Mouse (Mus musculus): ENCODE measurements around the gene 1700021F05Rik. TPM values are rescaled to one million over a fixed set of nuclear protein-coding genes. Genes with fewer than 3 reads are reported as not detected.

Gene 1700021F05Rik
- polyA plus RNA-seq, 1 experiment from 2014 or later = 52.1 TPM

GRCm38 (mm10) chr10:43480227-43480849, 60.5 kb downstream of the 1700021F05Rik start:
- Histone ChIP-seq H3K4me2 (peak overlapping the region; percentile 85), H3K4me1 (peaks cover 38% of the 10 kb centered on the region), H3K4me3 (peak overlapping the region; percentile 91), H3K9me3 (no peaks in the 10 kb centered on the region), H3K27ac (peak overlapping the region; percentile 97), H3K9ac (peak overlapping the region; percentile 96), H3K36me3 (no peaks in the 10 kb centered on the region), H3K27me3 (no peaks in the 10 kb centered on the region)
- no peak for ATAC-seq (ENCODE audit: borderline replicate concordance, extremely low read depth, low FRiP score, low TSS enrichment)
- 5% methylated on average over 13 of the region's 13 CpGs for WGBS

- peak; percentile 90 for ATAC-seq (ENCODE audit: borderline replicate concordance, extremely low read depth, low FRiP score, low TSS enrichment)
- H3K27me3 ChIP-seq = no peaks in the 10 kb centered on the region
- WGBS = under 1% methylated on average over 94 of the region's 103 CpGs
- H3K4me1 ChIP-seq = peaks cover 38% of the 10 kb centered on the region
- no peaks in the 10 kb centered on the region for H3K36me3 ChIP-seq
- peak overlapping the region; percentile 97 for H3K27ac ChIP-seq
- no peaks in the 10 kb centered on the region for H3K9me3 ChIP-seq
- H3K4me2 ChIP-seq = peak overlapping the region; percentile 85
- peak overlapping the region; percentile 91 for H3K4me3 ChIP-seq
- peak overlapping the region; percentile 96 for H3K9ac ChIP-seq
Observed at GRCm38 (mm10) chr10:43479436-43480157, 61.2 kb downstream of the 1700021F05Rik start.

- H3K36me3 ChIP-seq = no peaks in the 10 kb centered on the region
- under 1% methylated on average over 64 of the region's 101 CpGs for WGBS
- H3K4me2 ChIP-seq = peak within 1 kb of the TSS; percentile 85
- peak within 1 kb of the TSS; percentile 97 for H3K27ac ChIP-seq
- peaks cover 38% of the 10 kb centered on the region for H3K4me1 ChIP-seq
- no peaks in the 10 kb centered on the region for H3K9me3 ChIP-seq
- H3K9ac ChIP-seq = peak within 1 kb of the TSS; percentile 96
- ATAC-seq (ENCODE audit: borderline replicate concordance, extremely low read depth, low FRiP score, low TSS enrichment) = peak; percentile 56
- H3K4me3 ChIP-seq = peak within 1 kb of the TSS; percentile 91
- H3K27me3 ChIP-seq = no peaks in the 10 kb centered on the region
Observed at GRCm38 (mm10) chr10:43478751-43479435, 61.9 kb downstream of the 1700021F05Rik start, which contains the start of gene Bend3. Bend3 (plus strand) TSS chr10:43478831.

- ATAC-seq (ENCODE audit: borderline replicate concordance, extremely low read depth, low FRiP score, low TSS enrichment) = peak; percentile 36; the same call in 1 of the 2 replicates
- peak overlapping the region; percentile 96 for H3K9ac ChIP-seq
- H3K4me2 ChIP-seq = peak overlapping the region; percentile 85
- no peaks in the 10 kb centered on the region for H3K27me3 ChIP-seq
- no peaks in the 10 kb centered on the region for H3K9me3 ChIP-seq
- peaks cover 30% of the 10 kb centered on the region for H3K4me1 ChIP-seq
- peak overlapping the region; percentile 91 for H3K4me3 ChIP-seq
- peak overlapping the region; percentile 97 for H3K27ac ChIP-seq
- under 1% methylated on average over 42 of the region's 42 CpGs for WGBS
- H3K36me3 ChIP-seq = no peaks in the 10 kb centered on the region
Observed at GRCm38 (mm10) chr10:43477865-43478681, 62.7 kb downstream of the 1700021F05Rik start.

GRCm38 (mm10) chr10:43477459-43477858, 63.3 kb downstream of the 1700021F05Rik start:
- no peaks in the 10 kb centered on the region for H3K27me3 ChIP-seq
- 8% methylated on average over 9 of the region's 9 CpGs for WGBS
- no peaks in the 10 kb centered on the region for H3K9me3 ChIP-seq
- H3K9ac ChIP-seq = peak overlapping the region; percentile 96
- peak overlapping the region; percentile 91 for H3K4me3 ChIP-seq
- H3K4me2 ChIP-seq = peak overlapping the region; percentile 85
- no peak for ATAC-seq (ENCODE audit: borderline replicate concordance, extremely low read depth, low FRiP score, low TSS enrichment)
- no peak overlapping the region for H3K27ac ChIP-seq
- no peaks in the 10 kb centered on the region for H3K36me3 ChIP-seq
- H3K4me1 ChIP-seq = peaks cover 24% of the 10 kb centered on the region

GRCm38 (mm10) chr10:43475376-43475775, 65.4 kb downstream of the 1700021F05Rik start:
- H3K36me3 ChIP-seq = no peaks in the 10 kb centered on the region
- no peaks in the 10 kb centered on the region for H3K9me3 ChIP-seq
- H3K9ac ChIP-seq = no peak overlapping the region
- ATAC-seq (ENCODE audit: borderline replicate concordance, extremely low read depth, low FRiP score, low TSS enrichment) = no peak
- no peak overlapping the region for H3K4me2 ChIP-seq
- WGBS = 51% methylated on average over 4 of the region's 4 CpGs
- H3K27me3 ChIP-seq = no peaks in the 10 kb centered on the region
- no peak overlapping the region for H3K4me3 ChIP-seq
- no peak overlapping the region for H3K27ac ChIP-seq
- peaks cover 13% of the 10 kb centered on the region for H3K4me1 ChIP-seq

Other genes starting within 250 kb of the 1700021F05Rik start
- gene Bend3, start 62.2 kb downstream of the 1700021F05Rik start, polyA plus RNA-seq (2015; fragmentation: Nextera tagmentation; extraction: Ambion mirVana) = 4.0 and 4.3 TPM in 2 replicates
- gene Gm9803, start 16.9 kb downstream of the 1700021F05Rik start, polyA plus RNA-seq (2015; fragmentation: Nextera tagmentation; extraction: Ambion mirVana) = 10.8 and 15.1 TPM in 2 replicates
- gene Cd24a, start 37.3 kb upstream of the 1700021F05Rik start, polyA plus RNA-seq (2015; fragmentation: Nextera tagmentation; extraction: Ambion mirVana) = 204 and 215 TPM in 2 replicates

Measured in lung, embryonic 15.5 days (tissue).